In the genomic region with DNA sequence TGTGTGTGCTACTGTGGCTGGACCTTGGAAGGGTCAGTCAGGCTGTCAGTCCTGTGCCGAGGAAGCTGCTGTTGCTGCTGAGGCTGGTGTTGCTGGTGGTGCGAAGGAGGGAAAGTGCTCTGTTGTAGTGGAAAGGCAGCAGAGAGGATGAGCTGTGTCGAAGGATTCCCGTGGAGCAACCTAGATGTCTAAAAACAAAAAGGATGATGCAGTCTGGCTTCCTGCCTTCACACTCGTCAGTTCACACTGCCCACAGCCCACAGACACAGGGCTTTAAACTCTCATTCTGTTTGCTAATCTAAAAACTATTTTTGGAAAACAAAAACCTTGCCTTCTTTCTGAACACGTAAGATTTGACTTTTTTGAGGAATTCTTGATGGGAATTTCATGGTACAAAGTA, we compare ENCODE assay signal across 22 mouse cellular contexts. TPM values are rescaled to one million over a fixed set of nuclear protein-coding genes. Genes with fewer than 3 reads are reported as not detected.
A peak's percentile ranks its signal among the peaks of the same experiment; 100 is the strongest.
DNase-seq lines count a peak whose midpoint lies in the region; ATAC-seq and TF ChIP-seq lines count a peak whose summit lies in the region.
"Had no signal": no experiment of that assay in that cellular context is flagged by ENCODE, and none has a peak within 500 bp of the region (broad histone marks: within the 10 kb centered on the region; RNA-seq: fewer than 3 reads in every experiment).

No protein-coding gene starts in this region.

- intact Hi-C loops in left cerebral cortex, postnatal 36 days (cut with DNase I), result no loop called here

- no peak for TF ChIP-seq CTCF in lung, adult 2 months (IDR thresholded peaks at IDR 0.05; ENCODE audit: insufficient read depth, low read length)

- no peak for ATAC-seq in granulocyte monocyte progenitor cell, adult 5-6 weeks (replicated peaks; ENCODE audit: poor library complexity, severe bottlenecking)
- ATAC-seq: forebrain, embryonic 15.5 days had no signal

- WGBS in lung, adult 2 months, result 52% methylated on average over 6 of the region's 6 CpGs

- no peak overlapping the region for H3K4me3 ChIP-seq in lung, adult 2 months (replicated peaks; ENCODE audit: extremely low read depth, low read depth, low read length)
- H3K4me3 ChIP-seq: embryonic facial prominence, embryonic 15.5 days; forebrain, embryonic 15.5 days; hindbrain, embryonic 13.5 days; limb, embryonic 15.5 days; lung, embryonic 15.5 days; midbrain, embryonic 10.5 days had no signal

- peak; percentile 20 to 75 for DNase-seq in frontal cortex, adult 2 months (ENCODE audit: extremely low spot score in 1 of 2, low spot score in 1 of 2)
- no peak for DNase-seq in frontal cortex, postnatal 10 days (ENCODE audit: low spot score in 2 of 2)
- DNase-seq in lung, postnatal 10 days, result peak; percentile 5
- no peak for DNase-seq in lung, adult 2 months
- DNase-seq in Muller cell, postnatal 12 days (ENCODE audit: inconsistent ontology term), result peak; percentile 12
- peak; percentile 41 to 49 for DNase-seq in left cerebral cortex, postnatal 36 days (ENCODE audit: low spot score in 2 of 2)
- no peak for DNase-seq in gastrocnemius, postnatal 25 days
- DNase-seq: adrenal gland, postnatal 14 days; cerebellum, adult 11 months; cerebellum, adult 9-11 months; heart, adult 18-20 months; heart, postnatal 36 days; kidney, adult 11 months; kidney, postnatal 4 days; lung, postnatal 4 days had no signal

- H3K4me1 ChIP-seq in lung, adult 2 months (ENCODE audit: control insufficient read depth, insufficient read depth, low read length), result no peaks in the 10 kb centered on the region
- H3K4me1 ChIP-seq: embryonic facial prominence, embryonic 15.5 days; forebrain, embryonic 15.5 days; hindbrain, embryonic 13.5 days; limb, embryonic 15.5 days; lung, embryonic 15.5 days; midbrain, embryonic 10.5 days had no signal

- no peak for TF ChIP-seq POLR2A in lung, adult 2 months (IDR thresholded peaks at IDR 0.05; ENCODE audit: borderline replicate concordance, extremely low read depth, low read depth, low read length)

RNA-seq across cellular contexts. Expression of a gene that starts 33.0 kb away (rescaled TPM):
- polyA plus RNA-seq in frontal cortex, adult 2 months (2012; rRNA removed), result 40.3 and 41.2 TPM in 2 replicates
- 69.2 and 84.5 TPM in 2 replicates for polyA plus RNA-seq in lung, adult 2 months (2012; rRNA removed)
- total RNA-seq in left cerebral cortex, postnatal 36 days (2021), result 10 to 100 TPM; 31.1 to 39.5 TPM
- total RNA-seq in granulocyte monocyte progenitor cell, adult 5-6 weeks (2014; fragmentation: Nextera tagmentation), result 98.5 and 105 TPM in 2 replicates
- 133 and 147 TPM in 2 replicates for total RNA-seq in granulocyte monocyte progenitor cell, adult 5-6 weeks (2017)
- total RNA-seq in gastrocnemius, postnatal 25 days (2021), result 10 to 100 TPM; 12.8 to 18.0 TPM

Comparison
In these comparisons a context has a peak if more than half of its experiments do, and no peak if none do; other contexts are left out.
1. DNase-seq: peak in frontal cortex, adult 2 months (2 of 2), lung, postnatal 10 days (single experiment), Muller cell, postnatal 12 days (single experiment) and left cerebral cortex, postnatal 36 days (2 of 2); none in frontal cortex, postnatal 10 days (0 of 2), lung, adult 2 months (single experiment) and gastrocnemius, postnatal 25 days (single experiment).